Mouse (Mus musculus) left cerebral cortex, adult 18-20 months (tissue): ENCODE measurements at regions not wholly inside any gene's neighbourhood (a gene's known extent, or its start where the extent isn't known, plus 50 kb on each side); places are given as distances from the start of the nearest gene placed in this dataset.

ENCODE experiments used
- DNase-seq, 2 experiments: peaks; one replicate each; pipeline ENCODE4 v3.0.0; 2021 to 2022; ENCODE audit warnings: low spot score in 2 of 2, mixed read lengths in 1 of 2

DNA sequence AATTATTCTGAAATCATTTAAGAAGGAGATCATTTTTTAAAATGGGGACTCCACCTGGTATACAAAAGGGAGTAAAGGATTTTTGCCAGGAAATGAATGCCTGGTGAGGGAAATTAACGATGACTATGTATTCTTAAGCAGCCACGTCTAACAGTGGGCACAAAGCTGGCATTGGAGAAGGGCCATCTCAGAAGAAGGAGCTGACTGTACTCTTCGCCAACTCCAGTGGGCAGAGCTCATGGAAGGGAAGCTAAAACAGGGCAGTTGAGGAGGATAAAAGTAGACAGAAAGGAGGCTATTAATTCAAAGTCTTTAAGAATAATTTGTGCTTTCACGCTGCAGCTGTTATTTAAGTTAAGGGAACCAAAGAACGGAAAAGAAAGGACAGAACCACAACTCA lies 294.2 kb downstream of the H2al1n start:
- peak; percentile 1 to 4 for DNase-seq
